Mouse (Mus musculus): ENCODE measurements around the gene Spata31d1a.
"Not testable (repeated sequence)": the region's sequence is repeated elsewhere in the genome, so short reads cannot be mapped to it uniquely, and the experiment has no call there.

Gene Spata31d1a

DNA sequence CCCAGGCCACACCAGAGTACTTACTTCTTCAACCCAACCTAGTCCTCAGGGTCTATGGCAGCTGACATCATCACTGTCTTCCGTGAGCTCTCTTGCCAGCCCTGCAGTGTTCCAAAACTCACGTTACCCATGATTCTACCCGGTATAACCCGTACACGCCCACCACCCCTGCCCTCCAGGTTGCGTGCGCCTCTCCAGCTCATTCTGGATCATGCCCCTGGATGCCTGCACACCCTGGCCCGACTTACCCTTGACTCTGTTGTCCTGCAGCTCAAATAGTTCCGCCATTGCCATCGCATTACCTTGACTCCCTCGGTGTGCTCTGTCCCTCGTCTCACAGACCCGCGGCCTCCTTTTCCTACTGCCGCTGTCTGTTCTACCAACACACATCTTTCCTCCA lies at the start of gene Spata31d1a:
Gene Spata31d1a, minus strand, starts transcription at position 101 of the 400 bp plus-strand sequence.
- DNase-seq (ENCODE audit: low read depth, low spot score), result no peak

DNA sequence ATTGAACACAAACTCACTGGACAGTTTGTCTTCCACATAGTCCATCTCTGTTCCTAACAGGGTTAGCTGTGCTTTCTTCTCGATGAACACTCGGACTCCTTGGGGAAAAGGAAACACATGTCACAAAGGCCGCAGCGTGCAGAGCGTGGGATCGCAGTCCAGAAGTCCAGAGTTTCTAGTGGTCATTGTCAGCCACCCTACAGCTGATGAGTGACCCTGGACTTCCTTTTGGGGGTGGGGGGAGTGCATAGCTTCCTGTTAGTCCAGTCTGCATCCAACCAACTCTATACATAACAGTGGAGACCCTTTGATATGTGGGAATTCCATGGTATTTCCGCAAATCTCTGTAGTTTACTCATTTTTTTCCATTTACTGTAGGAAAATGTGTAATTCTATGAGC lies 46.8 kb upstream of the Spata31d1a start:
- DNase-seq (ENCODE audit: low read depth, low spot score), result no peak

DNA sequence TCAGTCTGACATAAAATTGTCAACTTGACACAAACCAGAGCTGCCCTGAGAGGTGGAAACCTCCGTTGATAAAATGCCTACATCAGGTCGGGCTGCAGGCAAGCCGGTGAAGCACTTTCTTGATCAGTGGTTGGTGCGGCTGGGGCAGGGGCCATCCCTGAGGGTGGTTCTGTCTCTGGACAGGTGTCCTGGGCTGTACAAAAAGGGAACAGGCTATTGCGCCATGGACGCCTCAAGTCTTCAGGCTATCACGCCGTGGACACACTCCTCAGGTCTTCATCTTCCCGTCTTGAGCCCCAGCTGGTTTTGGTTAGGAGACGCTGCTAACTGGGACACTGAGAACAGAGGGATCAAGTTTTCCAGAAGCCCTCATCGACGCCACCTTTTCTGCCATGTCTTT lies 40.2 kb upstream of the Spata31d1a start:
- DNase-seq (ENCODE audit: low read depth, low spot score), result no peak

DNA sequence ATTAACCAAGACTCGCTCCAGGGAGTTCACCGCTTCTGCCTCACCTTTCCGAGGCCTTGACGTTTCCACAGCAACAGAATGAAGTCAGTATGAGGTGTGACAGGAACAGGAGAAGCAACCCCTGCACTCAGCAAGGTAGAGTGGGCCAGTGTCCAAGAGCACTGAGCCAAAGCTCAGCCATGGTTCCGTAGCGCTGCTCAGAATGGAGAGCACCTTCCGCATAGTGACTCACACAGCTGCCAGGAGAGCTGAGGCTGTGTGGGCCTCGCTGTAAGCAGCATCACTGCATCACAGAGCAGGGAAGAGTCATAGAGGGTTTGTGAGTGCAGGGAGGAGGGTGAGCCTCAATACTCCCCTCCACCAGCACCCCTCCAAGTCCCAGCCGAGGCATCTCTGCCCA lies 36.6 kb upstream of the Spata31d1a start, which contains the start of gene 1700014D04Rik:
Gene 1700014D04Rik, minus strand, starts transcription at position 42 of the 400 bp plus-strand sequence.
- no peak for DNase-seq (ENCODE audit: low read depth, low spot score)

DNA sequence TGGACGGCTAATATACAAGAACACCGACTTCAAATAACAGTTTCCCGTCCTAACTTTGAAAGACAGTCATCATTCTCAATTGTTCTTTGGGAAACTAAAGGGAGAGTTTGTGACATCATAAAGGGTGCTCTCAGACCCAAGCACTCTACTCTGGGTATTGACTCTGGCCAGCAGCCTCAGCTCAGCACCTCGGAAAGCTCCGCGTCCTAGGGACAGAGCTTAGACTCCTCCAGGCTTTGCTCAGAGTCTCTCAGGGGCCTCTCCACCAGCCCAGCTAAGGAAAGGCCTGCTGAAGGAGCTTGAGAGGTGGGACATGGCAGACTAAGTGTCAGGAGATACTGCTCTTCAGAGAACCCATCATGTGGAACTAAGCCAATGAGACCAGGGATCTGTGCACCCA lies 36.0 kb upstream of the Spata31d1a start:
- no peak for DNase-seq (ENCODE audit: low read depth, low spot score)

DNA sequence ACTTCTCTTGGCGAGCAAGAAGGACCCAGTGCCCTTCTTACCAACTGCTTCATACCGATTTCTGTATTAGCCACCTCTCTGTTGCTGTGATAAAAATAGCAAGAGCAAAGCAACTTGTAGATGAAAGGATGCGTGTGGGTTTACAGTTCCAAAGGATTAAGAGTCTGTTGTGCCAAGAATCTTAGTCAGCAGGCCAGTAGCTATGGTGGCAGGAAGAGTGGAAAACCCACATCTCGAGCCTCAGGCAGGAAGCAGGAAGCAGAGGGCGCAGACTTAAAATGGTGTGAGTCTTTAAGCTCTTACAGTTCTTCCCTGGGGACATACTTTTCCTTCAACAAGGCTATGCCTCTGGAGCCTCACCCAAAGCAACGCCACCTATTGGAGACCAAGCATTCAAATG lies 35.3 kb upstream of the Spata31d1a start:
- no peak for DNase-seq (ENCODE audit: low read depth, low spot score)

DNA sequence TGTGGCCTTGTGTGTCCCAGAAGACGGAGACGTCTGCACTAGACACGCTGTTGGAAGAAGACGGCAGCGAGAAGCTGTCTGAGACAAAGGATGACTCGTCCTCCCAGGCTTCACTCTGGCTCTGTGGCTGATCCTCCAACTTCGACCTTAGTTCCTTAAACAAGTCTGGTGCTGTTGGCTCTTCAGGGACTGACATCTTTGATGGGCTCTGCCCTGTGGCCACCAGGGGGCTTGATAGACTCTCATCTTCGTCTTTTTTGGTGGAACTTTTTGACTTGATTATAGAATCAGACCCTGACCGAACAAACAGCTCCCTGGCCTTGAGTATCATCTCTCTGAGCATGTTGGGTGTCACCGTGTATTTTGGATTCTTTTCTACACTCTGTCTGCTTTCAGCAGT lies 31.6 kb upstream of the Spata31d1a start:
- no peak for DNase-seq (ENCODE audit: low read depth, low spot score)

DNA sequence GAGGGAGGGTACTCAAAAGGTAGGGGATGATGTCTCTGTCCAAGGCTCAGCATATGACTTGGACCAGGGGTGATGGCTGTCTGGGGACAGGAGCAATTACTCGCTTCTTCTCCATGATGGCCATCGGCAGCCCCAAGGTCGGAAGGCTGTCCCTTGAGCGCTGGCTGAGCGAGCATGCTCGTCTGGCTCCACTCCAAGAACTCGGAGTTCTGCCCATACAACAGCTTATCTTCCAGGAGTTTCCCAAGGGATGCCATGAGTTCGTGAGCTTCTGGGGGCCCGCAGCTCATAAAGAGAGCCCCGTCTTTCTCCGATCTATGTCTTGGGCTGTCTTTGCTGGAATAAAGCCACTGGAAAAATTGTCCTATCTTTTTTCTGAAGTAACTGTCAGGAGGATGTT lies 31.0 kb upstream of the Spata31d1a start:
- DNase-seq (ENCODE audit: low read depth, low spot score), result no peak

DNA sequence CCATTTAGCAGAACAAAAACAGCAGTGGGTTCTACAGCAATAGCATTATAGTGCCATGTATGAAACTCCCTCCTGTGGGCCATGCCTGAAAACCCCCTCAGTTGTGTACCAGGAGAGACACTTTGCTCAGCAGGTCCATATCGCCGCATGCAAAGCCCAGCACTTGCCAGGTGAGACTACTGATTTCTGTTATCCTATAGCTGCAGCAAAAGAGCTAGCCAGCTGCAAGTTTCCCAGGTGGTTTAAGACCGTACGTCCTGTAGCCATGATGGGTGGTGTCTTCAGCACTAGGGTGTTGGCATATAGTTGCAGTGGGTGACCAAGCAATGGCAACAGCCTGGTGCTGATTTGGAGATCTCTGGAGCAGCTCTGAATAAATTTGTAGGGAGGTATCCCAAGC lies 29.3 kb upstream of the Spata31d1a start:
- peak; percentile 65 for DNase-seq (ENCODE audit: low read depth, low spot score)

DNA sequence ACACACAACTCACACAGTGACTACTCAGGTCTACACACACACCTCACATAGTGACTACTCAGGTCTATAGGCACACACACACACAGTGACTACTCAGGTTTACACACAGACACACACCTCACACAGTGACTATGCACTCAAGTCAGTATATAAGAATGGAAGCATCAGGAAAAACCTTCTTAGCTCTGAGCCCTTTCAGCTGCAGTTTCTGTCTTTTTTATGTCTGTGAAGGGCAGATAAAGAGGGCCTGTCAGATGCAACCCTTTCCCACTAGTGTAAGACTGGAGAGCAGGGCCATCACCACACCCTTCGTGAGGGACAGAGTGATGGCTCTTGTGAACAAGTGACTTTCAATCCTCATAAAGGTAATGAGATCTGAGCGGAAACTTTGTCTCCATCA lies 28.3 kb upstream of the Spata31d1a start:
- peak; percentile 75 for DNase-seq (ENCODE audit: low read depth, low spot score)

DNA sequence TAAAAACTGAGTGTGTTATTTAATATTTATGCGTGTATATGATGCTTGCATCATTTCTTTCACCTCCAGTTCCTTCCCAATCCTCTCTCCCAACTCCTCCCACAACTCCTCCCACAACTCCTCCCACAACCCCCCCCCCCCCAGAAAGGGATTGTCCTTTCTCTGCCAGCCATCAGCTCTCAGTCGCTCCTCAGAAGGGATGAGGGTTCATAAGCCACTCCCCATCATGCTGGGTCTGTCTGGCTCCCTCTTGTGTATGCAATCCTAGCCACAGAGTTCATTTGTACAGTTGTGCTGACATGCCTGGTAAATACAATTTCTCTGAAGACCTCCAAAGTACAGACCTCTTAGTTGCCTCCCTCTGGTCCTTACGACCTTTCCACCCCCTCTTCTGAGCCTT lies 25.1 kb upstream of the Spata31d1a start:
- DNase-seq (ENCODE audit: low read depth, low spot score), result no peak

DNA sequence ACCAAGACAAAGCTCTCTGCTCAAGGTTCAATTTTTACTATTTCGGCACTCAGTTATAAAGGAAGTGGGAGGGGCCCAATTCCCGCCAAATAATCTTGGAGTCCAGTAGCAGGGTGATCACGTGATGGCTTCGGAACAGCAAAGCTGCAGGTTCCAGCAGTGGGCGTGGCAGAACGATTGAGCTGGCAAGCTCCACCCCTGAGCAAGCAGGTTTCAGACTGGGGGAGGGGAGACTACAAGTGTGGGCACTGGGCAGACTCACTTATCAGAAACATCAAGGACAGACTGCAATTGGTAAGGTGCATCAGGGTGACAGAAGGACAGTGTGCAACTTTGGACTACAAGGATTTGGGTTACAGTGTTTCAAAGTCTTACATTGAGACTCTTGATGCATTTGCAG lies 24.2 kb upstream of the Spata31d1a start:
- not testable (repeated sequence) for DNase-seq (ENCODE audit: low read depth, low spot score)

DNA sequence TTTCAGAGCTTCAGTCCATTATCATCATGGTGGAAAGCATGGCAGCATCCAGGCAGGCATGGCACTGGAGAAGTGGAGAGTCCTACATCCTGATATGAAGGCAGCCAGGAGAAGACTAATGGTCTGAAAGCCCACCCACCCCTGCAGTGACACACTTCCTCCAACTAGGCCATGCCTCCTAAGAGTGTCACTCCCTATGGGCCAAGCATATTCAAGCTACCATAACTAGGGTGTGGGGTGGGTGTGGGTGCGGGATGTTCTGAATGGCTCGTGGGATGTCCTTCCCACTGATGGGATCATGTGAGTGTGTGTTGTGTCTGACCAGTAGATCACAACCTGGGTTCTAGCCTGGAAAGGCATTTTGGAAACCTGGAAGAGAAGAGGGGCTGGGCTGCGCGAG lies 23.8 kb upstream of the Spata31d1a start:
- DNase-seq (ENCODE audit: low read depth, low spot score), result no peak

DNA sequence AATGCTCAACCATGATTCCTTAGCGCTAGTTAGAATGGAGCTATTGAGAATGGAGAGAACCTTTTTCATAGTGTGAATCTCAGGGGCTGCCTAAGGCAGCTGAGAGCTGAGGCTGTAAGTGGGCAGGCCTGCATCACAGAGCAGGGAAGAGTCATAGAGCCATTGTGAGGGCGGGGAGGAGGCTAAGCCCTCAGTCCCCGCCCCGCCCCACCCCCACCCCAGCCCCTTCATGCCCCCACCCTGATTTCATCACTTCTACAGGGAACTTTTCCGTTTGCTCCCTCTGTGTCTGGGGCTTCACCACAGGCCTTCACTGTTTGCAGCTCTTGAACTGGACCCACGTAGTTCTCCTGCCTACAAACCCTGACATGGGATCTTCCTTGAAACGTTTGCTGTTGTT lies 21.5 kb upstream of the Spata31d1a start, which contains the start of gene Spata31d1d:
Gene Spata31d1d, minus strand, starts transcription at position 101 of the 400 bp plus-strand sequence.
- DNase-seq (ENCODE audit: low read depth, low spot score), result no peak

DNA sequence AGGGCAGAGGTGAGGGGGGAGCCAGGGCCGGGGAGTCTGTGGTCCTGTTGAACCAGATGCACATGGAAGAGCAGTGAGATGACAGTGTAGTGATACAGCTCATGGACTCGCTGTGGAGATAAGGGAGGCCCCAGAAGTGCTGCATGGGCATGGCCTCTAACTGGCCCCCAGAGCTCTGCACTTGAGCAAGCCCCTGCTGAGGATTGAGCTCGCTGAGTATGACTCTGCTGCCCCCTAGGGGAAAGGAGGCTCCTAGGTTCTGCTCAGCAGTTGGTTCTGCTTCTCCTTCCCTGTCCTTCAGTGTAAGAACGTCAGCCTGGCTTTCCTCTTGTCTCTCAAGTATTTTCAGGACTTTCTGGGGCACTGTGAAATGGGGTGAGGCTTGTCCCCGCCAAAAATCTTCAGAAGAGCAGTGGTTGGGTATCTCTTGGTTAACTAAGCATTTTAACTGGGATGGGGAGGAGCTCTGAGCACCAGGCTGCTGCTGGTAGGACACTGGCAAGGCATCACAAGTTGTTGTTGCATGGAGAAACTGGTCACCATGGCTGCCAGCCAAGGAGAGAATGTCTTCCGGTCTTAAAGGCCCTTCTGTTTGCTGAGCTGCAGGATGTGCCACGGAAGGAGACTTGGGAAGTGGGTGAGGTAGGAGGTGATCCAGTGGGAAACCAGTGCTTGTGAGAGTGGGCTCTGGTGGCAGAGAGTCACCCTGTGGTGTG lies 18.4 kb upstream of the Spata31d1a start:
- DNase-seq (ENCODE audit: low read depth, low spot score), result peak; percentile 68

DNA sequence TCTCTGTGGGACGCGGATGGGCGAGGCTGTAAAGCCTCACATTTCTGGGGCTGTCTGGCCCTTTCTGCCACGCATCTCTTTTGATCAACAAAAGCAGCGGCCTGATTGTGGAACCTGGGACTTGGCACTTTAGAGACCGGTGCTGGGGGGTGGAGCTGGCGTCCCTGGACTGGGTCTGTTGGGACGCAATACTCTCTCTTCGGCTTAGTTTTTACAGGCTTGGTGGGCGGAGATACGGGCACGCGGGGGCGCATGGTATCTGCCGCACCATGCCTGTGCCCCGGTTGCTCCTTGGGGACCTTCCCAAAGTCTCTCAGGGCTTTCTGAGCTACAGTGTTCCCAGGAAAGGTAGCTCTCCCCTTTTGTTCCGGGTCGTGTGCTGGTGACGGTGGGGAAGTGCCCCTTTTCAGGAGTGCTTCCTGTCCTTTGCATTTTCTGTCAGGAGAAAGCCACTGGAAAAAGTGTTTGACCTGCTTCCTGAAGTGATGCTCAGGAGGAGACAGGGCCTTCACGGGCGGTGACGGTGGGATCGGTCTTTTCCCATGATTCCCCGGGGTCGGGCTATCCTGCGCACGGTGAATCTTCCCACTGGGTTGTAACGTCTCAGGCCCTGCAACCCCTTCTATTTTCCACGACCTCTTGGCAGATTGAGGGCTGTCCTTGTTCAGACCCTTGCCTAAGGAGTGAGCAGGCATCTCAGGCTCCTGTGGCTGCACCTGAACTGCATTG lies 16.2 kb upstream of the Spata31d1a start:
- DNase-seq (ENCODE audit: low read depth, low spot score), result no peak

DNA sequence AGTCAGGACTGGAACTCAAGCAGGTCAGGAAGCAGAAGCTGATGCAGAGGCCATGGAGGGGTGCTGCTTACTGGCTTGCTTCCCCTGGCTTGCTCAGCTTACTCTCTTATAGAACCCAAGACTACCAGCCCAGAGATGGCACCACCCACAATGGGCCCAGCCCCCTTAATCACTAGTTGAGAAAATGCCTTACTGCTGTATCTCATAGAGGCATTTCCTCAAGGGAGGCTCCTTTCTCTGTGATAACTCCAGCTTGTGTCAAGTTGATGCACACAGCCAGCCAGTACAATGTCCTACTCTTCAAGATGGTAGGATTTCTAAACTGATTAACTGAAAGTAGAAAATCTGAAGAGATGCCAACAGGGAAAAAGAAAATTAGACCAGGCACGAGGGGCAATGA lies 12.0 kb upstream of the Spata31d1a start:
- DNase-seq (ENCODE audit: low read depth, low spot score), result not testable (repeated sequence)

DNA sequence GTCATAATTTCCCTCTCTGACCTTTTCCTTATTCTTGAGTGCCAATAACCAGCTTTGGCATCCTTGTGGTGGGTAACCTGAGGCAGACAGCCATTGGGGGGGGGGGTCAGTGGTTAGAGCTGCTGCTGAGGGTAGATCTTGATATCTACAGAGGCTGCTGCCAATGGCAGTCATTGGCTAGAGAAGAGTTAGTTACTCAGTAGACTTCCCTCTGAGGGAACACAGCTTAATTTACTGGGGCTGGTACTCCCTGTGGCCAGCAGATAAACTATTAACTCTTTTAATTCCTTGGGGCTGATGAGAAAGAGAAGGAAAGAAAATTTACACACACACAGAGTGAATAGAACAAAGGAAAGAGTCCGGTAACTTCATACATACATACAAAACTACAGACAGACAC lies 9.3 kb upstream of the Spata31d1a start:
- no peak for DNase-seq (ENCODE audit: low read depth, low spot score)

DNA sequence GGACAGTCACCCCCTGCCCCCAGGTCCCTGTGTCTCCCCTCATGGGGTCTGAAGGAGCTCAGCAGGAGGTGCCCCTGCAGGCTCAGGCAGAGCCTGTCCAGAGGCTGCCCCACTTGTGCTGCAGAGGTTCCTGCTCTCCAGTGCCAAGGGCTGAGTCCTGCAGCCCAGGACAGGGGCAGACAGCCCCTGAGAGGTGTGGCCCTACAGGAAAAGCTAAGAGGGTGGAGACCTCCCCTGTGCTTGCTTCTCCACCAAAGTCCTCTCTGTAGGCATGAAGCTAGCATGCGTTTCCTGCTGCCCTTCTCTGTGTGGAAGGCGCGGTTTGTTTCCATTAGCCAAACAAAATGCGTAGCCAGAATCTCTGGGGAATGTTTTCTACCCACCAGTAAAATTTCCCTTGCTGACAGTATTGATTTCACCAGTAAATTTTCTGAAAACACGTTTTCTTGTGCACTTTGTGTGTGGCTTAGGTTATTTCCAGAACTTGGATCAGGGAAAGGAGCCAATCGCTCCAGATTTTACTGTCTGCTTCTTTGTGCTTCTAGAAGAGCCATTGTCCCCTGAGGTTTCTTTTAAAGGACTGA lies 8.8 kb upstream of the Spata31d1a start:
- DNase-seq (ENCODE audit: low read depth, low spot score), result not testable (repeated sequence)

DNA sequence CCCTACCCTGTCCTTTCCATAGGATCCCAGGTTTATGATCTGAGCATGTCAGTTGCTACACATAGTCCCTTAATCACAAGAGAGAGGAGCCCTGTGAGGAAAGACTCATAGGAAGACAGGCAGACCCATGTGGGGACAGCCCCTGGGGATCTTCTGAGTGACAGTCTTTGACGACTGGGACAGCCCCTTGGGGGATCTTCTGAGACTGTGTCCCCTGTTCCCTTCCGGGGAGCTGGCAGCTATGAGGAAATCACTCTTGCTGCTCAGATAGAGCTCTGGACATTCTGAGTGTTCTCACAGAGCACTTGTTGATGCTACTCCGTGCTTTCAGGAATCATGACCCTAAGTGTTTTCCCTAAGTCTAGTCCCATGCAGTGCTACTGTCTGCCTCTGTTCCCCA lies 3.6 kb upstream of the Spata31d1a start:
- DNase-seq (ENCODE audit: low read depth, low spot score), result no peak

DNA sequence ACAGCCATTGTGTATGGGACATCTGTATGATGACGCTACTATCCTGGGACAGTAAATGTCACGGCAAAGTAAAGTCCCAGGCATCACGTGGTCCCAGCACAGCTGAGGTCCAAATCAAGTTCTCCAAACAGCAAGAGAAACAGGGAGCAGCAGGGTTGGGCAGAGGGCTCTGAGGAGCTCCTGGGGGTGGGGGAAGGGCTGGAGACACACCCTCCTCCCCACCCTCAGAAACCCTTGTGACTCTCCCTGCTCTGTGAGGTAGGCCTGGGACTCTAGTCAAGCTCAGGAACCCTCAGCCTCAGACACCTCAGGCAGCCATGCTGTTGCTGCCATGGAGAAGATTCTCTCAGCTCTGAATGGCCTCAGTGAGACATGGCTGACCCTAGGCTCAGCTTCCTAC lies 1.9 kb upstream of the Spata31d1a start, which contains the start of gene Spata31d1b:
Gene Spata31d1b, plus strand, starts transcription at position 301 of the 400 bp plus-strand sequence.
- not testable (repeated sequence) for DNase-seq (ENCODE audit: low read depth, low spot score)

DNA sequence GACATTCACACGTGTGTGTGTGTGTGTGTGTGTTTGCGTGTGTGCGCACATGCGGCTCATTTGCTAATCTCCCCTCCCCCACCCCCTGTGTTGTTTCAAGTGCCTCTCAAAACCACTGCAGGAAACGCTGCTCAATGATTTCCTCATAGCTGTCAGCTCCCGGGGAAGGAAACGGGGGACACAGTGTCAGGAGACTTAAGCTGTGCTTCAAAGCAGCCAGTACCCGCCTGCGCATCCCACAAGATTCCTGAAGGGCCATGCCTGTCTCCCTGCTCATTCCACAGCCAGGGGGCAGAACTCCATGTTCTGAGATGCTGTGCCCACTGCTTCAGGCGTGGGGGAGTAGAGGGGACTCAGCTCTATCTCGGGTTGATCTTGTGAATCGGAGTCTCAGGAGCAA lies 5.6 kb downstream of the Spata31d1a start:
- DNase-seq (ENCODE audit: low read depth, low spot score), result no peak

DNA sequence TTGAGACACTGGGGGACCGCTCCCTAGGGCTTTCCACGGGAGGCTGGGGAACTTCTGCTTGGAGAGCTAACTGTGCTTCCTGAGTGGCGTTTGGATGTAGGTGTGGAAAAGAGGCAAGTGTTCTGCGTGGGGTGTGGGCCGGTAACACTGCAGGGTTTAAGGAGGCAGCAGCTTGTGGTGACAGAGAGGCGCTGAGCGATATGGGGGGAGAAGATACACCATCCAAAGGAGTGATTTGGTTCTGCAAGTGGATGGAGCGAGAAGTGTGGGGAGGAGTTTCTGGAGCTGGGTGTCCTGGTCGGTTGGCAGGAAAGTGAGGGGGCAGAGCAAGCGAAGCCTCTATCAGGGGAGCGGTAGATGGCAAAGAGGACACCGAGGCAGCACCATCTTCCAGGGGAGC lies 6.6 kb downstream of the Spata31d1a start:
- DNase-seq (ENCODE audit: low read depth, low spot score), result no peak
